Mouse (Mus musculus) CD4-positive helper T cell, adult 2 months (primary cell): ENCODE results near the gene Fam136a.
"Not testable (repeated sequence)": the region's sequence is repeated elsewhere in the genome, so short reads cannot be mapped to it uniquely, and the experiment has no call there.

Experiments
- DNase-seq: peaks from one replicate; pipeline ENCODE4 v3.0.0-alpha.2; 2012; ENCODE audit warnings: low read depth, missing footprints, low spot score

The Fam136a gene

DNA sequence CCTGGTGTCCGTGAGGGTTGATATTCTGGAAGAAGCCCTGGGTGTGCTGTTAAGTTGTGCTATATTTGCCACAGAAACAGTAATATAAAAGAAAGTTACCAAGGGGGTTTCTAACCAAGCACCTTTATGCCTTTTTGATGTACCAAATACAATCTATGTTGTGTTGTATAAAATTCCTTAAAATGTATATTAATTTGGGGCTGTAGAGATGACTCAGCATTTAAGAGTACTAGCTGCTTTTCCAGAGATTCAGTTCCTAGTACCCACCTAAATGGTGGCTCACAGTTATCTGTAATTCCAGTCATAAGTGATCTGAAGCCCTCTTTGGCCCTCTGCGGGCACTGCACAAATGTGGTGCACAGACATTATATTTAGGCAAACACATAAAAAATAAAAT, 1.4 kb downstream of the Fam136a start:
- DNase-seq: no peak

DNA sequence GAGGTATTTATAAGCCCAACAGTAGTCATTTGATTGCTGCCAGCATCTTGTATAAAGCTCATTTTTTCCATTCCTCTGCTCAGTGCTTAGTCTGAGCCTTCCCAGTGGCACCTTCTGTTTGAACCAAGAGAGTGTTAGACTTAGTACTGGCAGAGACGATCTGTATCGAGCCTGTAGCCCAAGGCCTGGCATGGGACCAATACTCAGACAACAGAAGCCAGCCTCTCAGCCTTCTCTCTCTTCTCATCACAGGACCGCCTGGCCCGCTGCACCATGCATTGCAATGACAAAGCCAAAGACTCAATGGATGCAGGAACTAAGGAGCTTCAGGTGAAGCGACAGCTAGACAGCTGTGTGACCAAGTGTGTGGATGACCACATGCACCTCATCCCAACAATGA, 3.0 kb downstream of the Fam136a start:
- DNase-seq: no peak

DNA sequence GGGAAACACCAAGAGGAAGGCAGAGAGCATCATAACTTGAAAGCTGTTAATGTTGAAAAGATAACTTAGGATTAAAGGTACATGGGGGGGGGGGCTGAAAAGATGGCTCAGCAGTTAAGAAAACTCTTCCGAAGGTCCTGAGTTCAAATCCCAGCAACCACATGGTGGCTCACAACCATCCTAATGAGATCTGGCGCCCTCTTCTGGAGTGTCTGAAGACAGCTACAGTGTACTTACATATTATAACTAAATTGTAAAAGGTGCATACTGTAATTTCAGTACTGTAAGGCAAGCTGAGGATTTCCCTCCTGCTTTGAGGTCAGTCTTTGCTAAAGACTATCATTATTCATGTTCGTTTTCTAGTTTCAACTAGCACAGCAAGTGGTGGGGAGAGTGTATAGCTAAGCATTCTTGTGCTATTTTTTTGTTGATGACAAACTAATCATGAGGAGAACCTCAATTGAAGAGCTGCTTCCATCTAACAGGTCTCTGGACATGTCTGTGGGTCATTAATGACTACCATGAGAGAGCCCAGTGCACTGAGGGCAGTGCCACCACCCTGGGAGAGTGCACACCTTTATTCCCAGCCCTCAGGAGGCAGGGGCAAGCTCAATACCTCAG, 4.8 kb downstream of the Fam136a start:
- DNase-seq: peak; percentile 42

DNA sequence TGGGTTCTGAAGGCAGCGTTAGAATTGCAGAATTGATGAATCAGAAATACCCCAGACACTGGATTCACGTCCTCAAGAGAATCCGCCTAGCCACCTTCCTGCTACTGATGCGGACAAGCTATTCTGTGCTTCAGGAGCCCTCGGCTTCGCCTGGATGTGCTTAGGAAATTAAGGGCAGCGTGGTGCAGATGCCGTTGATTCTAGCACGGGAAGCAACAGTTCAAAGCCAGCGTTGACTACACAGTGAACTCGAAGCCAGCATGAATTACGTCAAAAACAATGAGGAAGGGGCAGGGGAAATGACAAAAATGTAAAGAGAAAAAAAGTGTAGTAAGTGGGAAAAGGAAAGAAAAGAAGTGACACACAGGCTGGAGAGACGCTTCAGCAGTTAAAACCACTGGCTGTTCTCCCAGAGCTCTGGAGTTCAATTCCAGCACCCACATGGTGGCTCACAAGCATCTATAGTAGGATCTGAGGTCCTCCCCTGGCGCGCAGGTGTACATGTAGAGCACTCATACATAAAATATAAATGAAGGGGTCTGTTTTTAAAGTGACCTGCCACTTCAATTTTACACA, 5.4 kb downstream of the Fam136a start, which contains the start of gene Snrpg:
TSS of gene Snrpg (plus strand) at position 541 of the 576 bp plus-strand sequence.
- DNase-seq: no peak

DNA sequence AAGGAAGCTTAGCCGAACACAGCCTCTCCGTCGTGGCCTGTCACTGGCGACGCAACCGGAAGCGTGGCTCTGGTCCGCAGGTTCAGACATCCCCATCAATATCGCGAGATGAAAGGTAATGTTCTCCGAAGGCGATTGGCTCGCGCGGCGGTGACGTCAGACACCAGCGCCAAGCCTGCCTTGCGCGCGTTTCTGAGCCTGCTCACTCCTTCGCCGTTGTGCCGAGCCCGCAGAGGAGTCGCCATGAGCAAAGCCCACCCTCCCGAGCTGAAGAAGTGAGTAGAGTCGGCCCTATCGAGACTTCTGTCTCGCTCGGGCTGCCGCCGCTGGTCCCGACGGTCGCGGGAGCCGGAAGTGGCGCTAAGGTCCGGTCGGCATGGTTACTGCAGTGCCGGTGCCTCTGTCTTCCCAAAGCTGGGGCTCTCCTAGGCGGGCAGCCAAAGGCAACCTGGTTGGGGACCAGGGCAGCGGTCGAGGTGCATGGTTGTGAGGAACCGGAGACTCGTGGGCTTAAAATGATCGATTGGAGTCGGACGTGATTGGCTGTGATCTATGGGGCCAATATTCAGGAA, 6.0 kb downstream of the Fam136a start:
- DNase-seq: peak; percentile 96

DNA sequence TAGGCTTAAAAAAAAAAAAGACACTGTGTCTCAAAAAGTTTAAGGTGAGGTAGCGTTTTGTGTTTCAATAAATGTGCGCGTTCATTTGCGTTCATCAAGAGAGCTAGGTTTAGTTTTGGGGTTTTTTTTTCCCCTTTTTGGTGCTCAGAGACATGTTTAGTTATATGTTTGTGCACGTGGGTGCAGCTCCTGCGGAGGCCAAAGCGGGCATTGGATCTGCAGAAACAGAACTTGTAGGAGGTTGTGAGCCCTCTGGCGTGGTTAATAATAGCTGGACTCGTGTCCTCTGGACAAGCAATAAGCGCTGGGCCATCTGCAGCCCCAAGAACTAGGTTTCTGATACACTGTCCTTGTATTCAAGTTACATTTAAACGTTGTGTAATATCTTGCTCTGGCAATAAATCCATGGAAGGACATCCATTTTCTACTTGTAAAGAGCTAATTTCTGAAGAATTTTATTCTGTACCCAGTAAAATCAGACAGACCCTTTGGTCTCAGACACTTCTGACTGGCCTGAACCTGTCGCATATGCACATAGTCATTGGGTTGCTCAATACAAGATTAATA, 6.6 kb downstream of the Fam136a start:
- DNase-seq: no peak

DNA sequence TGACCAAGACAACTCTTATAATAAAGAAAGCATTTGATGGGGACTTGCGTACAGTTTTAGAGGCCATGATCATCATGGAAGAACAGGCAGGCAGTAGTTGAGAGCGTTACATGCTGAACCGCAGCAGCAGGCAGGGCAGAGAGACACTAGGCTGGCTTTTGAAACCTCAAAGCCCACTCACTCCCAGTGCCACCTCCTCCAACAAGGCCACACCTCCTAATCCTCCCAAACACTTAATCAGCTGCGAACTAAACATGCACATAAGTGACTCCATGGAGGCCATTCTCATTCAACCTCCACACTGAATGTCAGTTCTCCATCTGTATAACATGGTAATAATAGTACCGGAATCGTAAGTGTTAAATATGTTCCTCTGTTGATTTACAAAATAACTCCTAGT, 8.1 kb downstream of the Fam136a start:
- DNase-seq: no peak

DNA sequence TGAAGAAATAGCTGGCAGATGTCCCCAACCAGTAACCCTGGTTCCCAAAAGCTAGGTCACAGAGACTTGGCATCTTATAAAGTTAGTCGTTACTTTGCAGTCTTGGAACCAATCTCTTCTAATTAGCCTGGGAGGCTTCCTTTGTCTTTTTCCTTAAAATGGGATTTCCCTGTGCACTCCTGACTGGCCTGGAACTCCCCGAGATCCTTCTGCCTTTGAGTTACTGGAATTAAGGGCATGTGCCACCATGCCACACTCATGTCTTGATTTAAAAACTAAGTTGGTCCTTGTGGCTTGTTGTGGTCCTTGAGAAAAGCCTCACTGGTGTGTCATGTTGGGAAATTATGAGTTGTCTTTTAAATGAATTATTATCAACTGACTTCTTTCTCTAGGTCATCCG, 12.9 kb downstream of the Fam136a start:
- DNase-seq: no peak

DNA sequence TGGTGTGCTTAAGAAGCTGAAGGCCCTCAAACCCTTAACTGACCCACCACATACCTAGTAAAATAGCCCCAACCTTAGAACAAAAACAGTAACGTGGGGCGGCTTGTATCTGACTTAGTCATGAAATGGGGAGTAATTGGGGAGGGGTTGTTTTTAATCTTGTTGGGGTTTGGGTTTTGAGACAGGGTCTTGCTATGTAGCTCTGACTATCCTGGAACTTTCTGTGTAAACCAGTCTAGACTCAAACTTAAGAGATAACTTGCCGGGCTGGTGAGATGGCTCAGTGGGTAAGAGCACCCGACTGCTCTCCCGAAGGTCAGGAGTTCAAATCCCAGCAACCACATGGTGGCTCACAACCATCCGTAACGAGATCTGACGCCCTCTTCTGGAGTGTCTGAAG, 14.7 kb downstream of the Fam136a start:
- DNase-seq: not testable (repeated sequence)

DNA sequence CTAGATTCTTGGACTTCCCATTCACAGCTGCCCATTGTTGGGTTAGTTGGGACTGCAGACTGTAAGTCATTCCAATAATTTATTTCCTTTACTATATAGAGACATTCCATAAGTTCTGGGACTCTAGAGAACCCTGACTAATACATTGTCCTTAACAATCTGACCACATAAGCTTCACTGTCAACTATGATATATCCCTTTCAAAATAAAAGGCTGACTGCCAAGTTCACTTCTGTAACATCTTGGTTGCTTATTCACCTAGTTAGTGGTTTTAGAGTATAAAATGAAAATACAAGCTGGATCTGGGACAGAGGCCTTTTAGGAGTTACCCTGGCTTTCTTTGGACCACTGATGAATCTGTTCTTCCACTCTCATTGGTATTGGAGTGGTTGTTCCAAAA, 17.1 kb downstream of the Fam136a start:
- DNase-seq: no peak

DNA sequence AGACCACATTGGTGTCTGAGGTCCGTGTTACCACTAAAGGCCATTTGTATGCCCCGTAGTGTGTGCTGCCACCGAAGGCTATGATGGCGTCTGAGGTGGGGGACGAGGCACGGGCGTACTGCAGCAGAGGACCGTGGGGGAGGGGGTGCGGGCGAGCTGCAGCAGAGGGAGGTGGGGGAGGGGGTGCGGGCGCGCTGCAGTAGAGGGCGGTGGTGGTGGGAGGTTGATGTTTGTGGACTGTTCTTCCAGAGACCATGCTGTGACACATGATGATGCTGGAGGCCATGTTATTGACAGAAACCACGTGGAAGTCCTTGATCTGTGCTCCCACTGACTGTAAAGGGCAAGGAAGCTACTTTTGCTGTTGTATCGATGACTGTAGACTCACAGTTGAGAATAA, 17.9 kb downstream of the Fam136a start:
- no peak for DNase-seq

DNA sequence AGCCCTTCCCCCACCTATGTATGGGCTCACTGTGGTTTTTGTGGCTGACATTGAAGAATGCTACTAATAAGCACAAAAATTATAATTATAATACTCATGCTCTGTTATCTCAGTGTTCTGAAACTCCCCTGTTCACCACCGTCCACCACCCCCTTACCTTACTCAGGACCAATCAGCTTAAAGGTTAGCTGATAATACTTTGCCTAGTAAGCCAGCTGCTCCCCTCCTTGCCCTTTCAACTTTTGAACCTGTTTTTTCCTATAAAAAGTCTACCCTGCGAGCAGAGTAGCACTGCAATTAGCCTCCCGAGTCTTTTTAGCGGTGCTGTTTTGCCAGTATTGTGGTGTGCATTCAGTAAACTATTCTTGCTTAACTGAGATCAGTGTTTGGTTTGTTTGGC, 19.2 kb downstream of the Fam136a start:
- DNase-seq: no peak

DNA sequence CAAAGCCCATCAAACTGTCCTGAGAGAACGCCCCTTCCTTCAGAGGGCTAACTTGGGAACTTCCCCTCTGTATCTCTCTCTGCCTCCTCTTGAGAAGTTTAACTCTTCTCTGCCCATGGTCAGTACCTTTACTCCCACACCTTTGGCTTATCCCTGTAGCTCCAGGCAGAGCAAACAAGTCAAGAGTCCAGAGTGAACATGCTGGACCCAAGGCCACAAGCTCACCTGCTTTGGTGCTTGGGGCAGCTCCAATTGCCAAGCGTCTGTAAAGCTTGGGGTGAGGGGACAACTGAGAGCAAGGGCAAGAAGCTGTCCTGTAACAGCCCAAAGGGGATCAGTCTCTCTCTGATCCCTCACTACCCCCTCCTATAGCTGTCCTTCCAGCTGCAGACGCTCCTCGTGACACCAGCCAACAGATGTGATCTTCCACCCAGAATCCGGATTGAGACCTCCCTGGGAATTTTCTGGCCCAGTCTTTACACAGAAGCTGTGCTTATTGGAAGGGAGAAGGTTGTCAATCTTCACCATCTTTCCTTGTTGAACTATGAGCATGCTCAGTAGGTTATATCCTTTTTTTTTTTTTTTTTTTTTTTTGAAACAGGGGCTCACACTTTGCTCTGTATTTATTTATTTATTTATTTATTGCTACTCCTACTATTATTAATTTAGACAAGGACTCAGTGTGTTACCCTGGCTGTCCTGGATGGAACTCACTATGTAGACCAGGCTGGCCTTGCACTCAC, 20.1 kb downstream of the Fam136a start:
- DNase-seq: no peak

DNA sequence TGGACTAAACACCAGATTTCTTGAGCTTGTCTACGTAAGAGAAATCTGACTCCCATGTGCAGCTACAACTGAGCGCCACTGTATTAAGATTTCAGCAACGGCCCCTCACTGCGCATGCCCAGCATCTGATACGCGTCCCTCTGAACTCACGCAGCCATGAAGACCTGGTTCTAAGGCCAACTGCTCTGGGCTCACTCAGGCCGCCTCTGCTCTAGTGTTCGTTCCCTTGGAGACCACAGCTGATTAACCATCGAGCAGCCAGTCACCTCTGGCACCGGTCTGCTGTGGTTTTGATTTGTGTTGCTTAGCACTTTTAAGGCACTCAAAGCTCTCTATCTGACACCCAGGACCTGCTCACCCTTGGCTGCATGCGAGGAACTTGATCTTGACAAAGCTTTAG, 21.9 kb downstream of the Fam136a start:
- DNase-seq: no peak

DNA sequence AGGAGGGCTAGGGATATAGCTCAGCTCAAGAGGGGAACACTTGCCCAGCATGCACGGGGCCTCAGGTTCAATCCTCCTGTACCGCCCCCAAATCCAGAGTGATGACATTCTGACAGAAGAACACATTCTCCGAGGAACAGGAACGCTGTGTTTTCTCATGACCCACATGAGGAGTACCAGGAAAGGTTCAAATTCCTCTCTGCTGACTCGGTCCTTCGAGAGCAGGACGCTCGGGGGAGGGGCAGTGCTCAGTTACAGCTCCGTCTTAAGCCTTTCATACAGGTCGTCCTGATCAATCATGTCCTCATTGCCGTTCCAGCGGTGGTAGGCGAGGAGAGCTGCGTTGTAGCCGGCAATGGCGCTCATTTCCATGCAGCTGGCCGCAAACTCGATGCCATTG, 23.0 kb downstream of the Fam136a start:
- DNase-seq: no peak

DNA sequence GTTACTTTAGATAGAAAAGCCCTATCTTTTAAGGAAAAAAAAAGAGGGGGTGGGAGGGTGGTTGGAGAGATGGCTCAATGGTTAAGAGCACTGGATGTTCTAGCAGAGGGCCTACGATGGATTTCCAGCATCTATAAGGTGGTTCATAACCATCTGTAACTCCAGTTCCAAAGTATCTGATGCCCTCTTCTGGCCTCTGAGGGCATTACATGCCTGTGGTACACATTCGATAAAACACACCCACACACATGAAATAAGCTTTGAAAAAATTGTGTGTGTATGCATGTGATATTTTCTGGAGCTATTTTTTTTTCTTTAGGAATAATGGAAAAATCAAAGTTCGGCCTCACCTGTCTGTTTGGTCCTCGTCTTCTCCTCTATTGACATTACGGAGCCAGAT, 25.9 kb downstream of the Fam136a start:
- DNase-seq: peak; percentile 34

DNA sequence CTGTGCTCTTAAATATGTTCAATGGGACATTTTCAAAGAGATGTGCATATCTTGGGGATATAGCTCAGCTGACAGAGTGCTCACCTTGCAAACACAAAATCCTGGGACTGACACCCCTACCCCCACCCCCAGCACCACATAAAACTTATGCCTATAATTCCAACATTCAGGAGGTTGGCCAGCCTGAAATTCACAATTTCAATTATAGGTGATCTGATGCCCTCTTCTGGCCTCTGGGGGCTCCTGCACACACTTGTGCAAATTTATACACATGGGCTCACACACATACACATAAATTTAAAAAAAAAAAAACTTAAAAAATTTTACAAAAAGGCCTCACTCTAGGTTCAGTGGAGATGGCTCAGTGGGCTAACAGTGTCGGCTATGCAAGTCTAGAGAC, 27.7 kb downstream of the Fam136a start:
- no peak for DNase-seq

DNA sequence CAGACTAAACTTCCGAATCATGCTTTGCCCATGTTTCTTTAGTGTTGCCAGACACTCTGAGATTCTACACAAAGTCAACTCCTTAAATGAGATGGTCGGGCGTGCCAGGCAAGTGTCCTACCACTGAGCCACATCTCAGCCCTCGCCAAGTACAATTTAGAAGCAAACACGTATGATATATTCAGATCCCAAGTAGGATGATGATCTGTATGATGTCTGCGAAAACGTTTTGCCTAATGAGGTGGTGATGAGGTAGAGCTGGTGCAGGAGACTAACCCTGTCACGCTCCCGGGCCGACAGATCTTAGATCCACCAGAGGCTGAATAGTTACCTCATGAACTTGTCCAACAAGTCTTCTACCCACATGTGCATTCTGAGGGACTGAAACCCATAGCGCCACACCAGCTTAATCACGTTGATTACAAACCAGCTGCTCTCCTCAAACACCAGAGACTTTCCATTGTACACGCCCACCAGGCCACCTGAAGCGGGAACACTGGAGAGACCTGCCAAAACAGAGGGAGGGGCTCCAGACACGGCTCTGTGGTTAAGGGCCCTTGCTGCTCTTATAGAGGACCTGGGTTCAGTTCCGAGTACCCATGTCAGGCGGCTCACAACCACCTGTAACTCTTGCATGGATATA, 28.8 kb downstream of the Fam136a start:
- DNase-seq: no peak

DNA sequence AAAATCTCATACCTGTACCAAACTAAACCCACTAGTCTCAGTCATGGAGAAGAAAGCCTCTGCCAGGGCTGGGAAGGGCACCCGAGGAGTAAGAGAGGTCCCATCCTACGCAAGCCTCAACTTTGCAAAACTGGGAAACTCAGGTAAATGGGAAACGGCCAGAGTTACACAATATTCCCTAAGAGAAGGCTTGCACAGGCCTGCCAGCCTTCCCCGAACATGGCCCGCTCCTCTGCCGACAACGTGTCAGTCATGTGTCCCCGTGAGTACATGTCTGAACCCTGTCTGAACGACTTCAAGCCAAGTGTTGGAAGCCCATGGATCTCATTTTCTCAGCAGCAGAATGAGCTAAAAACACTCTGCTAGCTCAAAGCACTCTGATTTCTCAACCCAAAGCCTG, 29.6 kb downstream of the Fam136a start:
- DNase-seq: no peak

DNA sequence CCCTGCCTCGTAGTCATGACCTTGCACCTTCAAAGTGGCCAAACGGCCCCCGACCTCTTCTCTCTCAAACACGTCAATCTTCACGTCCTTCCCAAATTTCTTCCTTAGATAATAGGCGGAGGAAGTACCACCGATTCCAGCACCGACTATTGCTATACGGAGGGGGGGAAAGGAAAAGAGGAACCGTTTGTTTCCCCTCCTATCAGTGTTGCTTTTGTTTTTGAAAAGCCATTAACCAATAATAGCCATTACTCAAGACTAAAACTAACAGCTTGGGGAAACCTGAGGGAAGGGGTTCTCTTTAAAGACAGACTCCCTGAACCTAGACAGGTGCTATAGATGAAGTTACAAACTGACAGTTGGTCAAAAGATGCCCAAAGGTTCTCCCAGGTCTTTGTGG, 30.5 kb downstream of the Fam136a start:
- DNase-seq: no peak

DNA sequence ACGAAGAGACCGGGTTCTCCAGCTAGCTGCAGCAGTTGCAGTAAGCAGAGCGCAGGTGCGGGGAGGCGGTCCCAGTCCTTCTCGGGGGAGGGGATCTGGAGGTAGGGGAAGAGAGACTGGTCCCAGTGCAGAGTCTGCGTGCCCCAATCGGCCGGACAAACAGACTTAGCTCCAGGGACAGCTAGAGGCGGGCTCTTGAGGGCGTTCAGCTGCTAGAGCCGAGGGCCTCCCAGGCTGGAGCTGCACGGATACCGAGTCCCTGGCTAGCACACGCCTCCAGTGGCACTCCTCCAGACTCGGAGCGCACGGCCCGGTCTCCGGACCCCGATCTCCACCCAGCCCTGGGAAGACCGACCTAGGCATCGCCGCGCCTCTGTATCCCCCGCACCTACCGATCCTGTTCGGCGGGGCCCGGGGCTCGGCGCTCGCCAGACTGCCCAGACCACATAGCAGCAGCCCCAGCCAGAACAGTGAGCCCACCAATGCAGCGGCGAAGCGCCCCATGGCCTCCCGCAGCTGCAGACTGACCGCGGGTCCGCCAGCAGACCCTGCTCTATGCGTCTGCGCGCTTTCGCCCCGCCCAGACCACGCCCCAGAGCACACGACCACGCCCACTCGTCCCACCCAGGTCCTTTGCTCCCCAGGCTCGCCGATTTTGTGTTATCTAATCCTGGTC, 31.3 kb downstream of the Fam136a start, which contains the start of gene Pcyox1:
TSS of gene Pcyox1 (minus strand) at position 574 of the 676 bp plus-strand sequence.
- peak; percentile 78 for DNase-seq
